Mouse (Mus musculus) erythroblast, embryonic 14.5 days (primary cell): ENCODE measurements around the gene Il1r1.

Source experiments
- GATA1 ChIP-seq: IDR thresholded peaks from 2 replicates; pipeline ENCODE4 v1.6.1; 2012; ENCODE audit warnings: low read length, inconsistent platforms, mixed read lengths
- TAL1 ChIP-seq: IDR thresholded peaks from 3 replicates; pipeline ENCODE4 v1.6.1; 2012; ENCODE audit warnings: low read length, inconsistent platforms, mixed read lengths

- TF ChIP-seq TAL1 (no peak), GATA1 (no peak)
Observed at GRCm38 (mm10) chr1:40242717-40243116, 17.8 kb downstream of the Il1r1 start.
